Mouse (Mus musculus) kidney, adult 11 months (tissue): Measurements from ENCODE around the gene Bag1.

ENCODE experiments used
- DNase-seq: peaks from one replicate; pipeline ENCODE4 v3.0.0; 2022

Gene Bag1

DNA sequence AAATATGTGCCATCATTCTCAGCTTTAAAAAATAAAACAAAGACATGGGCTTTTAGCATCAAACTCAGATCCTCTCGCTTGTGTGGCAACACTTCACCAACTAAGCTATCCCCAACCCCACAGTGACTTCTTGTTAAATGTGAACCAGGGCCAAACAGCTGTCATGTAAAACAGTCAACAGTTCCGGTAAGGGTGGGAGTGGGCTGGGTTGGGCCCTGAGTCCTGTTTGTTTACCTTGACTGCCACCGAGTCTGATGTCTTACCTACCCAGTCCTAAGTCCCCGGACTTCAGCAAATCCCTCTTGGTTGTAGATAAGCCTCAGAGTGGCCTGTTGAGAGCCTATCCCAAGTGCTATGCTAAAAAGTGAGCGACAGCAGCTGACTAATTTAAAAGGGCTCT is 14.4 kb downstream of the Bag1 start:
- no peak for DNase-seq

DNA sequence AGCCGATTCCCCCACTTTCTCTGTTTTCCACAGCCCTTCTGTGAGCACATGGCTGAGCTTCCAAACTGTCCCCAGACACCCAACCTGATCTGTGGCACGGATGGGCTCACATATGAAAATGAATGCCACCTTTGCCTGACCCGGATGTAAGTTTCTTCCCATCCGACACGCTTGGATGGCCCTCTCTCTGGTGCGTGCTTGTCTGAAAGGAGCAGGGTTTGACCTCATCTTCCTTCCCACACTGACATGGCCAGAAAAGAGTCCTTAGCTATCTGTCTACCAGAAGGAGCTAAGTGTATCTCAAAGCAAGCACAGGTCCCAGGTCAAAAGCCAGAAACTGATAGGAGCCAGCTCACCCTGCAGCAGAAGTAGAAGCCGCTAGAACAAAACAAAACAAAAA is 19.0 kb downstream of the Bag1 start:
- DNase-seq = no peak

DNA sequence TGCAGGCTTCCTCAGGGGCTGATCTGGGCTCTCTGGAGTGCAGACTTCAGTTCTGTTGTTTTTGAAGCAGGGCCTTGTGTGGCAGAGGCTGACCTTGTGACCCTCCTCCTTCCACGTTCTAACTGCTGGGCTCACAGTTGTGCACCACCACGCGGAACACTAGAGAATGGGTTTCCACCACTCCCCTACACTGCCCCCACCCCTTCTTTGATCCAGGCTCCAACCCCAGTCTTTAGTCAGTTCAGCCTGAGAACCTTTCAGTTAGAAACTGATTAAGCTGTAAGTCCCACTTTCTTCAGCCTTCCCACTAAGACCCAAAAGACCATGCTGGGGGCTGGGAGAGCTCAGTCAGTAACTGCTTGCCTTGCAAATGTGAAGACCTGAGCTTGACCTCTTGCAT is 22.5 kb downstream of the Bag1 start:
- DNase-seq = no peak

DNA sequence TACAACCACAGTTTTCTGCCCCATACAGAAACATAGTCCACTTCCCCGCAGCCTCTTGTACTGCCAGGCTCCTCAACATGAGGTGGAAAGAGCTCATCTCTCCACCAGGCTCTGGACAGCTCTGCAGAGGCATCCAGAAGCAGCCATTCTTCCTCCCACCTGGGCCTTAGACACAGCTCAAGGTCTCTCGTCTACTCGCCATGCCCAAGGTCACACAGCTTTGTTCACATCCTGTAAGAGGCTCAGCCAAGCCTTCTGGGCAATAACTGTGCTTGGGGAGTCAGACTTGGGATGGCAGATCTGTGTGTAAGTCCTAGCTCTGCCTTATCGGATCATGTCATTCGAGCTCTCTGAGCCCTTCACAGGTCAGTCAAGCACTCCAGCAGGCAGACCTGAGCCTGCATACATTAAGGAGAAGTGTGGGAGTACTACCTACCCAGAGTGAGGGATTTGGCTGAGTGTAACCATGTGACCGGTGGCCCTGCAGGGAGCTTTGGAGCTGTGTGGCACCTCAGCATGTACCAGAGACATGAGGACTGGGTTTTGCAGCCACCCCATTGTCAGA is 24.9 kb downstream of the Bag1 start:
- peak; percentile 74 for DNase-seq

DNA sequence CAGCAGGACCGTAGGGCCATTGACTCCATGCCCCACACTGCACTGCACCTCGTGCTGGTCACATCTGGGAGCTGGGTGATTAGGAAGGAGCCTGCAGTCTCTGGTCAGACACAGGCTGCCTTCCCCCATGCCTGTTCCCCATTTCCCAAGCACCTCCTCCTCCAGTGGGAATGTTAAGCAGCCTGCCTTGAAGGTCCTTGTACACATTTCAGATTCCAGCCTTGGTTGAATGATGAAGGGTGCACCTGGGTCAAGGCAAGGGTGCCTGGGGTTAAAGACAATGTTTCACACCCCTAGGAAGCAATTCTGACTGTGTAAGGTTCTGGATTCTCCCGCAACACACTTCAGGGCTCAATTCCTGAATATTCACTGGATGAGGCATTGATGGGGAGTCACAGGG is 26.8 kb downstream of the Bag1 start:
- DNase-seq = no peak

DNA sequence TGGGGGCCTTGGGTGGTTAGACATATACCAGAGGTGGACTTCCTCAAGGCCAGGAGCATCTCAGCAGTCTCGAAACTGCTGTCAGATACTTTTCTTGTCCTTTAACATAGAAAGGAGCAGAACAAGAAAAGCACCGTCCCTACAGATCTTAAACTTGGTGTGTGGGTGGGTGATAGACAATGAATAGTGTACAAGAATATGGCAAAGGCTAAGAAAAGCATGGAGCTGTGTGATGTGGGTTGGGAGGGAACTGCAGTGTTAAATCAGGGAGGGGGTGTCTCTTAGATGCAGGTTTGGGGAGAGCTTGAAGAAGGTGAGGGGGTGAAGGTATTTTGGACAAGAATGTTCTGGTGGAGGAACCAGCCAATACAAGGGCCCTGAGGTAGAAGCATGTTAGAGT is 27.5 kb downstream of the Bag1 start:
- DNase-seq = no peak

DNA sequence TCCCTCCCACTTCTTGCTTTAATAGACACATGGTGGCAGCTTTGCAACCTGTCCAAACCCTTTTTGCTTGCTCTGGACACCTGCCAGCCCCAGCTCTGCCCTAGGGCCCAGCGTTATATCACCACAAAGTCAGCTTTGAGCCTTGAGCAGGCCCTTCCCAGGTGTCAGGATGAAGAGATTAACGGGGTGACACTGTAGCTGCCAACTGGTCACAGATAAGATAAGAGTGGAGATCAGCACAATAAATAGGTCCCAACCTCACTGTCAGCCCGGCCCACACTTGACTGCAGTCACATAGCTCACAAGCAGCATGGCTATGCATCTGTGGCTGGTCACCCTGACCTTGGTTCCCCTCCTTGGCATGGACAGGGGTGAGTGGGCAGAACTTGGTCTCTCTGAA is 28.3 kb downstream of the Bag1 start, which contains the start of gene Spink4:
TSS of gene Spink4 (plus strand) at position 268 of the 400 bp plus-strand sequence.
- peak; percentile 39 for DNase-seq

DNA sequence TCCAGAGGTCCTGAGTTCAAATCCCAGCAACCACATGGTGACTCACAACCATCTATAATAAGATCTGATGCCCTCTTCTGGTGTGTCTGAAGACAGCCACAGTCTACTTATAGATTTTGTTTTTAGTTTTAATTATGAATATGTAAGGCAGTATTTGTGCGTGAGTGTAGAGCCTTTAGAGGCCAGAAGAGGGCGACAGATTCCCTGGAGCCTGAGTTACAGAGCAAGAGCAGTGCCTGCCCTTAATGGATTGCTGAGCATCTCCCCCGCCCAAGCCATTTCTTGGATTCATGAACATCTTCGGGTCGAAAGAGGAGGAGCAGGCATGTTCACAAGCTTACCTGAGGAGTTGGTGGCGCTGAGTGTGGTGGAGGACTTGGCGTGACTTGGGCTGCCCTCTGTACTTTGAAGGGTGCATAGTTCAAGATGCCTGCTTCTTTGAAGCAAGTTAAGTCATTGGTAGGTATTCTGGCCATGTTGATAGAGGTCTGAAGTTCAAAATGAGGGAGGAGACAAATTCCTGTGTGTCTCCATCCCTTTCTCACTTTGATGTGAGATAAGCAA is 31.4 kb downstream of the Bag1 start:
- DNase-seq = peak; percentile 37

DNA sequence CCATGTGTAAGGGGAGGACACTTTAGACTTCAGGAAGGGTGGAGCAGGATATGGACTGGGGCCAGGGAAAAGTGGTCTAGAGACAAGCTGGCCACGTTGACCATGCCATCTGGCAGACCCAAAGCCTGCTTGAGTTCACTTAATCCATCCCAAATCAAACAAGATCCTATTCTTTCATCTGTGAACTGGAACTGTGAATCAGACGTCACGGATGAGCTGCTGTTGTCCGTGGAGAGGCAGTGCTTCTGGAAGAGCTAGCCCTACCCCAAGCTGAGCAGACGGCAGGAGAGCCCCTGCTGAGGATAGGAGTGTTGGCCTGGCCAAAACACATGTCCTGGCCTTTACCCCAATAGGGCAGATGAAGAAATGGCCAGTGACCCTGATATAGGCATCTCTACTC is 32.1 kb downstream of the Bag1 start:
- DNase-seq = no peak

DNA sequence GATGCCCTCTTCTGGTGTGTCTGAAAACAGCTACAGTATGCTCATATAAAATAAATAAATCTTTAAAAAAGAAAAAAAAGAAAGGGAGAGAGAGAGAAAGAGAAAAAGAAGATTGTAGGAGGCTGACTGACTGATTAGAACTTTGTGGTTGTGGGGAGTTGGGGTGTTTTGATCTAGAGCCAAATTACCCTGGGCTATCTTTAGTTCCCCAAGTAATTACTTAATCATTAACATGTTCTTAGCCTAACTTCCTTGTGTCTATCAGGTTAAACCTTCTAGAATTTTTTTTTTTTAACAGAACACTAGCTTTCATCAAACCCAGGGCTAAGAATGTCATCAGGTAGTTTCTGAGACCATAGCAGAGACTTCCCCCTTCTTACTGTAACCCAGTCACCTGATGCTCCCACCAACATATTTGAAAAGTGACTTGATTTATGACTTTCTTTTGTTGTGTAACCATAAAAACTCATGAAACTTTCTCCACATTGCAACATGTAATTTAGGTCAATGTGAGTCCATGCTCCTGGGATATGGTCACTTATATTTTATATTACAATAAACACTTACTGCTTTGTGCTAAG is 33.7 kb downstream of the Bag1 start:
- no peak for DNase-seq

DNA sequence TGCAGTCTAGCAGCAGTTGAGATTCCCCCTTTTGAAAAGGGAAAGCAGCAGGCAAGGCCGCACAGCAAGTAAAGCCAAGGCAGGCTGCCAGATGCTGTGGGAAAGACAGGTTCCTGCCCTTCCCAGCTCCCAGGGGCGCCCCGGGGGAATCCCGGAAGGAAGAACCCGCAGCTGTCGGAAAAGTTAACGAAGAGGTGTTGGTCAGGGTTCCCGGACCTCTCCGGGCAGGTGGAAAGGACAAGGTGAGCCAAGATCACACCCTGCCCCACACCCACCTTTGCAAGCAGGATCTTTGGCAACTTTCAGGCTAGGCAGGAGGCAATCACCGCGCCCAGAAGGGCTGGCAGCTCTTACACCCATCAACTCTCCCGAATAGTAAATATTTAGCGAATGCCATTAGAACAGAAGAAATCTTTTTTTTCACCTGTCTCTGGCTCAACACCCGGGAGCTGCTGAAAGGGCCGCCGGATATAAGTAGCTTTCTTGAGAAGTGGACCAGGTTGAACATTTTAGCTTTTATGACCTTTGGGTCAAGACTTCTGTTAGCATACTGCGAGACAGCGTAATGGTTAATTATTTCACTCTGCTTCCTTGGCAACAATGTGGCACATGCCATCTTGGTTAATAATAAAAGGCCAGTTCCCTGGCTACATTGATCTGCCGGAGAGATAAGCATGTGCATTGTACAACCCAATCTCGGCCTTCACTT is 39.7 kb downstream of the Bag1 start:
- DNase-seq = peak; percentile 82

DNA sequence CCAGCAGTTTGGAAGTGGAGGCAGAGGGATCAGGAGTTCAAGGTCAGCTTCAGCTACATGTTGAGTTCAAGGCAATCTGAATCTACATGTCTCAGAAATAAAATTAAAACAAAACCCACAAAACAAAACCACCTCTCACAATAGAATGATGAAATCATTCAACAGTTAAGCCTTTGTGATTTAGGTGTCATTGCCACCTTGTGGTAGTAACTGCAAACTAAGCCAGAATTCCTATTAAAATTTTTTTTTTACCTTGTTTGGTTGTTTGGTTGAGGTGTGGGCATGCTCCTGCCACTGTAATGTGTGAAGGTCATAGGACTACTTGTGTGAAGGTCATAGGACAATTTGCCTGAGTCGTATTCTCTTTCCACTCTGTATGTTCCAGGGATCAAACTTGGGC is 41.8 kb downstream of the Bag1 start:
- no peak for DNase-seq

DNA sequence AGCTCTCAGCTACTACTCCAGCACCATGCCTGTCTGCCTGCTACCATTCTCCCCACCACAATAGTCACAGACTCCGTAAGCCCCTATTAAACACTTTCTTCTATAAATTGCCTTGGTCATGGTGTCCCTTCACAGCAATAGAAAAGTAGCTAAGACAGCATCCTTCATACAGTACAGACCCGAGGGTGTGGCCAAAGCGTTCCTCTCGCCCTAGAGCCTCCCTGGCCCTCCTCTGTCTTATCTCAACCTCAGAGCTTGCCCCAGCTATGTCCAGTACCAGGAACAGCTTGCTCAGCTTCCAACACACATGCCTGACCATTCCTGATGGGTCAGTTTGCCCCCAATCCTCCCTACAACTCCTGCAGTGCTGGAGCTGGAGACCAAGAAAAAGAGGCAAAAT is 47.5 kb downstream of the Bag1 start:
- no peak for DNase-seq

DNA sequence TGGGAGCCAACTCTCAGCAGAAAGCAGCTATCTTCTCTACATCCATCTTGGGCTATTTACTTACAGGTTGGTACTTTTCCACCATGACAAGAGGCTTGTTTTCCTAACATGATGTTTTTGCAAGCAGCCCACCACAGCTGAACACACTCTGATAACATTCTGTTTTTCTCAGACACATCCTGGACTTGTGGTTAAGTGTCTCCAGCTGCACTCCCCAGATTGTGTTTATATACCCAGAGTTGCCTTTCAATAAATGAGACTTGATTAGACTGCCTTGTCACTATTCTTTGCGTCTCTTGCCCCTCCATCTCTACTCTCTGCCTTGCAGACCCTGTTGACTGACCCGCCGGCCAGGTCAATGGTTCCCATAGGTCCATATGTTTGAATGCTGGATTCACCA is 48.0 kb downstream of the Bag1 start:
- DNase-seq = no peak

DNA sequence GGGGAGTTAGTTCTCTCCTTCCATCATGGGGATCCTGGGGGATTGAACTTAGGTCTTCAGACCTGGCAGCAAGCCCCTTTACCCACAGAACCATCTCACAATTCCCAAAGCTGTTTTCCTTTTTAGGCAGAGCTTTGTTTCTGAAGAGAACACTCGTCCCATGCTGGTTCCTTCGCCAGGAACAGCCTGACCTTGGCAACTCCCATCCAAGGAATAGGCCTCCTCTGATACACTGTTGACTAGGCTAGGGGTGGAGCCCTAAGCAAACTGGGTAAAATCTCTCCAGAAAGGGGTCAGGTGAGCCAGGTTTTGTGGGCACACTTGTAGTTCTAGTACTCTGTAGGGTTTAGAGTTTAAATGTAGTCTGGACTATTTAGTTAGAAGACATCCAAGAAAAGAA is 48.8 kb downstream of the Bag1 start:
- DNase-seq = no peak

DNA sequence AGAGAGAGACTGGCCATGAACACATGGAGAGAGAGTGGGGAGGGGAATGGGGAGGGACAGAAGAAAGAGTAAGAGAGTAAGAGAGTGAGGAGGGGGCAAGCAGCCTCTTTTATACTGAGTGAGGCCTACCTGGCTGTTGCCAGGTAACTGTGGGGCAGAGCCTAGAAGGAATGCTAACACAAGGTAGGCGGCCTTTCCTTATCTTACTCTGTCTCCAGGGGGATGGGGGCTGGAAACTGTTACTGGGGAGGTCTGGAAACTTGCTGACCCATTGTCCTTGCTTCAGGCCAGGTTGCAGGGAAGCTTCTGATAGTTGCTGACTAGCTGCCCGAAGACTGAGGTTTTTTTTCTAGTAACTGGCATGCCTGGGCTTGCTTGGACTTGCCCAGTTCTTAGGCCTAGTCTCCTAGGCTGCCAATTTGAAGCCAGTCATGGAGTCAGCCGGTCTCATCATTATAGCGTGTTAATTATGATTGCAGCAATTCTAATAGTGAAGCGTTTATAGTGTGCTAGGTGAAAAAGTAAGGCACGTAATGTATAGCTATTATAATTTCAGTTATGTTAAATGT is 49.5 kb downstream of the Bag1 start:
- DNase-seq = no peak

DNA sequence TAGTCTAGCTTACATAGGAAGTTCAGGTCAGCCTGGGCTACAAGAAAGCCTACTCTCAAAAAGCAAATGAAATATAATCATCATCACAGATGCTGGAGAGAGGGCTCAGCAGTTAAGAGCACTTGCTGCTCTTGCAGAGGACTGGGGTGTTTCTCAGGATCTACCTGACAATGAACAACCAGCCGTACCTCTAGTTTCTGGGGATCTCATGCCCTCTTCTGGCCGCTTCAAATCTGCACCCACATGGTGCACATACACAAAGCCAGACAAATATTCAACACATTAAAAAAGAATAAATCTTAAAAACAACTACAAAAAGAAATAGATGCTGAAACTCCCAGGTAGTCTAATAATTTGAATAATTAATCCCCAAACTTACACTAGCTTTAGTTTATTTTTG is 52.4 kb downstream of the Bag1 start:
- DNase-seq = no peak

DNA sequence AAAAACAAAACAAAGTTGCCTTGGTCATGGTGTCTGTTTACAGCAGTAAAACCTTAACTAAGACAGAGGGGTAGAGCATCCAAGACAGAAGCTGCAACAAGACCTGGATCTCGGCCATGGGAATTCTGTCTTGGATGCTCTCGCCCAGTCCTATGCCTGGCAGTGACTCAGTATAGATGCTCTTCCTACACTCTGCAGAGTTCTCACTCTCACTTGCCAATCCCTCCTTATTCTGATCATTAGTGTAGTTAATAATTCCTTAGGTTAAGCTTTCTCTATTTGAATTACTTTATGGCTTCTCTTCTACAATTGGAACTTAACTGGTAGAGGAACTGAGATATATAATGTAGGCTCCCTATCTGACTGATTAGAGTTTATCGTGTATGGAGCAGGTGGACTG is 53.0 kb downstream of the Bag1 start:
- DNase-seq = no peak

DNA sequence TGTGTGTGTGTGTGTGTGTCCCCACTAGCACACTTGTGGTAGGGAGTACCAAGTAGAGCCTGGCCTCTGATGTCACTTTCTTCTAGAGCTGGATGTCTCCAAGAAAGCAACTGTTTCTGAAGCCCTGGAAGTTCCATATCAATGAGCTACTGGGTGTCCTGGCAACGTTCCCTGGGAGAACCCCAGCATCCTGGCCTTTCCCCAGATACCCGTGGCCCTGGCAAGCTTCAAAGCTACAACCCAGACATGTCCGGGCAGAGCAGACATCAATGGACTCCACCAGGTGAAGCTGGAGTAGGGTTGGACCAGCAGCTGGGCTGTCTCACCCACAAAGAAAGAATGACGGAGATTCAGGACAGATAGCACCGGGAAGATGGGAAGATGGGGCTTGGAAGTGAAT is 56.9 kb downstream of the Bag1 start:
- no peak for DNase-seq

DNA sequence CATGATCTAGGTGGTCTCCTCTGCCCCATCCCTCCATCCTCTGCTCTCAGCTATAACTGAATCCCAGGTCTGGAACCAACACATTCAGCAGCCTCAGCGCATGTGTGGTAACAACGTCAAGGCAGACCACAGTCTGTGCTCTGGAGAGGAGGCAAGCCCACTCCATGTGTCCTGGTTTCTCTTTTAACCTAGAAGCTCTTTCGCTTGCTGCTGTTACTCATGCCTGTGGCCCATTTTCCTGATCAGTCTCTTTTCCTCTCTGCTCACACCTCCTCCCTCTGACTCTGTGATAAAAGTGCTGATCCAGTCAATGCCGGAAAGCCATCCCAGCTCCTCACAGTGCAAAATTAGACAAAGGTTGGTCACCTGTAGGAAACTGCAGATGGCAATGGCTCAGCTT is 58.1 kb downstream of the Bag1 start:
- no peak for DNase-seq

DNA sequence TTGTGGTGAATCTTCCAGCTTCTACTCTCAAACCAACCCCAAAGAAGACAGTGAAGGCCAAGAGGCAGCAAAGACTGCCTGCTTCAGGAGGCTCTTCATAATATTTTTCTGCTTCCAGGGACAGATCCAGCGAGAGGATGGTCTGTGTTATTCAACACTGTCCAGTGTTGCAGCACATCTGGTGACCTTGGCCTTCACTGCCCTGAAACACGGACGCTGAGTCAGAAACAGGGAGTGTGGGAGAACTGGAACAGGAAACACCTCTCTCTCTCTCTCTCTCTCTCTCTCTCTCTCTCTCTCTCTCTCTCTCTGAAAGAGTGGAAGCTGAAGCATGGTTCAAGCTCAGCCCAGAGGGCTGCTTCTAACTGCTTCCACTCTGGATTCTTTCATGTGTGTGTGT is 58.8 kb downstream of the Bag1 start:
- no peak for DNase-seq

DNA sequence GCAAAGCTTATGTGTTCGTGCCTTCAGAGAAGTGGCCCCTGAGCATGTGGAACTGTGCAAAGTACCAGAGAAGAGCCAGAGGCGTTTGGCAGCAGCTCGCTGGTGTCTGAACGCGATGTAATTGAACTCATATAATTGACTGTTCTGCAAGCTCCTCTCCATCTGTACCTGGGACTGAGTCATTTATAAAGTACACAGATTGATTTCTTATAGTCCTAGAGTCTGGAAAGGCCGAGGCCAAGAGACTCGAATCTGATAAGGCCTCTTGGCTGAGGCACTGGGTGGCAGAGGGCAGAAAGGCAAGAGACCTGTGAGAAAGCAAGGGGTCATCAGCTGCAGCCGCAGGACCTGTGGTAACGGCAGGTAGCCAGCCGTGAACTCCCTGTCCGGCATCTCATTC is 59.3 kb downstream of the Bag1 start:
- no peak for DNase-seq
